Mouse (Mus musculus) kidney, embryonic 15.5 days (tissue): ENCODE data around the gene Heatr6. TPM values are rescaled to one million over a fixed set of nuclear protein-coding genes. Genes with fewer than 3 reads are reported as not detected.

Experiments used
- ATAC-seq: fragments of 200-750 bp; cut with Nextera tagmentation; replicated peaks from 2 replicates; pipeline ENCODE4 v1.8.0; 2017; ENCODE audit warnings: moderate TSS enrichment; ENCODE audit not compliant: low FRiP score
- H3K27ac ChIP-seq: fragments of 300-500 bp; sonication (generic); 2 replicates; pipeline ENCODE4 v1.5.1; 2015; ENCODE audit warnings: mild to moderate bottlenecking, inconsistent platforms
- H3K27me3 ChIP-seq: fragments of 300-500 bp; sonication (generic); 2 replicates; pipeline ENCODE4 v1.6.1; 2015; ENCODE audit warnings: inconsistent platforms
- H3K36me3 ChIP-seq: fragments of 300-500 bp; sonication (generic); 2 replicates; pipeline ENCODE4 v1.6.1; 2015; ENCODE audit warnings: inconsistent platforms
- H3K4me1 ChIP-seq: fragments of 300-500 bp; sonication (generic); 2 replicates; pipeline ENCODE4 v1.6.1; 2015; ENCODE audit warnings: inconsistent platforms
- H3K4me2 ChIP-seq: fragments of 300-500 bp; sonication (generic); 2 replicates; pipeline ENCODE4 v1.6.1; 2015; ENCODE audit warnings: moderate library complexity, mild to moderate bottlenecking, inconsistent platforms
- H3K4me3 ChIP-seq: fragments of 300-500 bp; sonication (generic); replicated peaks from 2 replicates; pipeline ENCODE4 v1.5.1; 2015; ENCODE audit warnings: mild to moderate bottlenecking, inconsistent platforms
- H3K9ac ChIP-seq: fragments of 300-500 bp; sonication (generic); 2 replicates; pipeline ENCODE4 v1.6.1; 2015; ENCODE audit warnings: mild to moderate bottlenecking, inconsistent platforms
- H3K9me3 ChIP-seq: fragments of 300-500 bp; sonication (generic); replicated peaks from 2 replicates; pipeline ENCODE4 v1.6.1; 2016; ENCODE audit warnings: inconsistent platforms
- WGBS: fragments of 180-500 bp; shearing (Covaris S2); methylation state at CpG from one replicate; pipeline ENCODE4 v1.1.7; 2015; ENCODE audit warnings: mixed read lengths; 5-methylcytosine and 5-hydroxymethylcytosine counted together
- polyA plus RNA-seq: library from polyadenylated mRNA; unstranded; fragments of >200 nt; fragmentation: Nextera tagmentation; extraction: Ambion mirVana; gene quantifications from 2 replicates; pipeline ENCODE4 v1.2.1, GENCODE M21; 2015

Gene Heatr6
- polyA plus RNA-seq, 1 experiment from 2014 or later, result 25.2 TPM

DNA sequence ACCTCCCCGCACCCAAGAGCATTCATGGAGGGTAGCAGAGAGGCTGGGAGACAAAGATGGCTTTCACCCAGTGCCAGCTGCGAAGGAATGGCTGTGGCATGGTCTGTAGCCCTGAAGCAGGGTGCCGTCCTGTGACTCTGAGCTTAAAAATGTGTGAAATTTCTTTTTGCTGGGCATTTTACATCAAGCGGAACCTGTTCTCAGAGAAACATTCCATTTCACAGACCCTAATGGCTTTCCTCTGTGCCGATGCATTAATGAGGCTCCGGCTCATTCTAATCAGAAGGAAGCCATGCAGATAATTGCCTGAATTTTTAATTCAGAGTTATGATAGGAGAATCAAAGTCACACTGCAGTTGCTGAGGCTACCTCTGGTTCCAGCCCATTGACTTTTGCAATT, 63.6 kb downstream of the Heatr6 start:
- peak overlapping the region; percentile 16; the same call in 1 of the 2 replicates for H3K4me3 ChIP-seq
- H3K27ac ChIP-seq, result peak overlapping the region; percentile 94
- peak; percentile 57 for ATAC-seq
- no peaks in the 10 kb centered on the region for H3K27me3 ChIP-seq
- no peaks in the 10 kb centered on the region for H3K36me3 ChIP-seq
- H3K4me2 ChIP-seq, result peak overlapping the region; percentile 29
- no peaks in the 10 kb centered on the region for H3K9me3 ChIP-seq
- peaks cover 35% of the 10 kb centered on the region for H3K4me1 ChIP-seq
- no peak overlapping the region for H3K9ac ChIP-seq
- 53% methylated on average over 6 of the region's 6 CpGs for WGBS

DNA sequence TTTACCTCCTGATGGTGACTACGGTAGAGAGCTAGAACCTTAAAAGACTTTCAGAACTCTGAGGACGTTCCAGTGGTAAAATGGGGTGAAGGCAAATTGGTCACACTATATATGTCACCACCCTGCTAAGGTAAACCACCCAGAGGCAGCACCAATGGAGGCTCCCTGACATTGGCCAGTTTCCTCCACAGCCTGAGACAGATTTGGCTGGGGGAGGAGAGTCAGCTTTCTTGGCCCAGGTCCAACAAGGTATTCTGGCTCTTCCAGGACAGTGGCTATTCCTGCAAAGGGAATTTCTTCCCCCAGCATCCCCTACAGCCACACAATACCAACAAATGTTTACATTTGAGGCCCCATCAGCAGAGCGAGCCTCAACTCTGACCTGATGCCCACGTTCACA, 64.5 kb downstream of the Heatr6 start:
- no peak overlapping the region for H3K4me3 ChIP-seq
- no peaks in the 10 kb centered on the region for H3K9me3 ChIP-seq
- peak overlapping the region; percentile 42 for H3K4me2 ChIP-seq
- WGBS, result 44% methylated on average over 4 of the region's 4 CpGs
- no peak overlapping the region; the same call in 1 of the 2 replicates for H3K9ac ChIP-seq
- ATAC-seq, result no peak; the same call in 1 of the 2 replicates
- H3K4me1 ChIP-seq, result peaks cover 35% of the 10 kb centered on the region
- H3K27ac ChIP-seq, result peak overlapping the region; percentile 93
- H3K27me3 ChIP-seq, result no peaks in the 10 kb centered on the region
- H3K36me3 ChIP-seq, result no peaks in the 10 kb centered on the region

DNA sequence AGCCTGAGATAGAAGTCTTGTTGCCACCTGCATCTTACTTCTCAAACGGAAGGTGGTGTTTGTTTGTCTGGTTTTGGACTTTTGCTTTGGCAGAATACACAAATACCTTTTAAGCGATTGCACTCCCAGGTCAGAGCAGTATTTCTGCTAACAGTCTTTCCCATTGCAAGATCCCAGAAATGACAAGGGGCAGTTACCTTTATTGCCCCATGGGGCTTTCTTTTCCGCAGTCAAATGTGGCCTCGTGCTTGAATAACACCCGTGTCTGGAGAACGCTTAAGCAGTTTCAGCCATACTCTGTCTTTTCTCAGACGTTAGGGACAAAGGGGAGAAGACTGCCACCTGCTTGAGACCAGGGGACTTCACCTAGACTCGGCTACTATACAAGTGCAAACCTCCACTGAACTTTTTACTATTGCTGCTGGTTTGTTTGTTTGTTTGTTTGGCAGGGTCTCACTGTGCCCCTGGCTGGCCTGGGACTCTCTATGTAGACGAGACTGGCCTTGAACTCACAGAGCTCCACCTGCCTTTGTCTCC, 65.2 kb downstream of the Heatr6 start:
- 38% methylated on average over 9 of the region's 9 CpGs for WGBS
- no peak overlapping the region for H3K9ac ChIP-seq
- H3K27ac ChIP-seq, result peak overlapping the region; percentile 93
- H3K9me3 ChIP-seq, result no peaks in the 10 kb centered on the region
- no peak overlapping the region for H3K4me3 ChIP-seq
- peaks cover 35% of the 10 kb centered on the region for H3K4me1 ChIP-seq
- no peak for ATAC-seq
- no peaks in the 10 kb centered on the region for H3K36me3 ChIP-seq
- H3K27me3 ChIP-seq, result no peaks in the 10 kb centered on the region
- H3K4me2 ChIP-seq, result no peak overlapping the region

DNA sequence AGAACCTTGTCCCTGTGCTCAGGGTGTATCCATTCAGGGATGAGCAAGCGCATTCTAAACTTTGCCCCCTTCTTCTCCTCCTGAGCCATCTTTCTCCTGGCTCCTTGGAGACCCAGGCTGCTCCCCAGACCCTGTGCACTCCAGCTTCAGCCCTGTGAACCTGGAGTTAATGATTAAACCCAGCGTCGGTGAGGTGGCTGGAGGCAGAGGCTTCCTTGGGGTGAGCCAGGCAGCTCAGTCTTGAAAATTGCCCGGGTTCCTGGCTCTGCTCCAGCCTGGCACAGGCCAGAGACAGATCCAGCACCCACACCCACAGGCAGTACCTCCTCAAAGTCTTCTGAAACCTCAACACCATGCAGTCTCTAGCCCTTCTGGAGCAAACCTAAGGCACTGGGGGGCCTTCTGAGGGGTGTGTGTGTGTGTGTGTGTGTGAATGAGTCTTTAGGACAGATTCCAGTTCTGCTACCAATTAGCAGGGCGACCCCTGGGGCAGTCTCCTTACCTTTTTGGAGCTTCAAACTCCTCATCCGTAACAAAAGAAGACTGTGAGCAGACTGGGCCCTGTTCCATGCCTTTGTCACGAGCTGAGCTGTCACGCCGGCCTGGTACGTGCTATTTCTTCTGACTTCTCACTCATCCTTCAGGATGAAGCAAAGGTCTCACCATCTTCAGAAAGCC, 66.4 kb downstream of the Heatr6 start:
- Histone ChIP-seq H3K9ac (no peak overlapping the region), H3K4me2 (peak overlapping the region; percentile 32), H3K36me3 (no peaks in the 10 kb centered on the region), H3K27ac (peak overlapping the region; percentile 93), H3K27me3 (no peaks in the 10 kb centered on the region), H3K9me3 (no peaks in the 10 kb centered on the region), H3K4me1 (peaks cover 31% of the 10 kb centered on the region), H3K4me3 (no peak overlapping the region)
- ATAC-seq, result peak; percentile 87
- 43% methylated on average over 10 of the region's 10 CpGs for WGBS

DNA sequence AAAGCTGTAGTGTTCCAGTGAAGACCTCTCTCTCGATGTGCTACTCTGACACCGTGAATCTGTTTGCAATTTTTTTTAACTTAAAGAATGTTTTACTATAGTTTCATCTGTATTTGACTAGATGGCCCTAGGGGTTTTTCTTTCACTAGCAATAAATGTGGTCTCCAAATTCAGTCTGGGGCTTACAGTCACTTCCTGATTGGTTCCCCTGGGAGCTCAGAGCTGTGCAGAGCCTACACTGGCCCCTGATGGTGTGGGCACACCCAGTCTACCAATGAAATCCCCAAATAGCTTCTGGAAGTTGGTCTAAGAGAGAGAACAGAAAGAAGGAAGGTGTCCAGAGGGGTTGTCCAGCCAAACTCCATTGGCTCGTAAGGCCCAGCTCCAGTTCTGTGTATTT, 72.6 kb downstream of the Heatr6 start:
- H3K9ac ChIP-seq, result no peak overlapping the region
- H3K9me3 ChIP-seq, result no peaks in the 10 kb centered on the region
- H3K27ac ChIP-seq, result no peak overlapping the region
- no peak overlapping the region for H3K4me3 ChIP-seq
- no peaks in the 10 kb centered on the region for H3K27me3 ChIP-seq
- 0 out of 2 replicates have a peak, but pooled peaks cover 2% of the 10 kb centered on the region for H3K4me1 ChIP-seq
- no peak overlapping the region for H3K4me2 ChIP-seq
- WGBS, result 91% methylated on average over 3 of the region's 3 CpGs
- no peaks in the 10 kb centered on the region for H3K36me3 ChIP-seq
- ATAC-seq, result no peak

DNA sequence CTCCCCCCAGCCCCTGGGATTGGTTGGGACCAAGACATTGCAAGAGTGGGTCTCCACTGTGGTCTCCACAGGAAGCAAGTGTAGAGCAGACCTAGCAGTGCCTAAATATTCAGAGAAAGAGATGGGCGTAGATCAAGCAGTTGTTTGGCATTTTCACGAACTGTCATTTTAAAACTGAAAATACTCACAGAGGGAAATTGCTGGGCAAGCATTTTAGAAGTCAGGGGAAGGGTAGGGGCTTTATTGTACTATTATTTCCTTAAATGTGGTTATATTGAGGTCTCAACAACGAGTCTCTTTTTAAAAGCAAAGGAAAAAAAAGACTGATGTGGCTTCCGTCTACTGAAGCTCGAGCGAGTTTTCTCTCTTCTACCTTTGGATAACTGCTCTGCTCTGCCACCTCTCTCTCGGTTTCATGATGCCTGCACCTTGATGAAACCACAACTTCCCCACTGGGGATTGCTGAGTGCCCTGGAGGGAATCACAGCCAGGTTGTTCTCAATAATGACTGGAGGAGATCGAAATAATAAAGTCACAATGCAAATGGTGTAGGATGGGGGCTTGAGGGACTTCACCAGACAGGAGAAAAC, 75.2 kb downstream of the Heatr6 start:
- WGBS, result 83% methylated on average over 8 of the region's 8 CpGs
- Histone ChIP-seq H3K27me3 (no peaks in the 10 kb centered on the region), H3K36me3 (no peaks in the 10 kb centered on the region), H3K4me1 (0 out of 2 replicates have a peak, but pooled peaks cover 2% of the 10 kb centered on the region), H3K4me3 (no peak overlapping the region), H3K9ac (no peak overlapping the region), H3K9me3 (no peaks in the 10 kb centered on the region), H3K27ac (no peak overlapping the region), H3K4me2 (no peak overlapping the region)
- no peak for ATAC-seq

DNA sequence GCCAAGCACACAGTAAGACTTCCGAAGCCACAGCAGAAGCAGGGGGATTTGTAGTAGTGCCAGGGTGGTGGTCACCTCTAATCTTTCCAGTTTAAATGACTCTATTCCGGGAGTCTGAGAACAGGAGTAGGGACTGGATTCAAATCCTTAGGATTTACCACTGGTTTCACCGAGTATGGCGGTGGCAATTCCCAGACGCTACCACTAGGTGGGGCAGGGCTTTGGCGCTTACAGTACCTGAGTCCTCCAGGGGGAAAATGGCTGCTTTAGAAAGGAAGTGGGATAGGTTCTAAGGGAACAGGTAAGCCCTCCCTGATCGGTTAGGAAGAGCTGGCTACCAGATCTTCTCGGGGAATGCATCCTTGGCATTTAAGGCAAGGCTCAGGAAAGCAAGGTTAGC, 78.9 kb downstream of the Heatr6 start:
- H3K4me3 ChIP-seq, result no peak overlapping the region
- H3K36me3 ChIP-seq, result no peaks in the 10 kb centered on the region
- no peak for ATAC-seq
- H3K9me3 ChIP-seq, result no peaks in the 10 kb centered on the region
- no peak overlapping the region for H3K4me2 ChIP-seq
- no peak overlapping the region for H3K9ac ChIP-seq
- peaks cover 4% of the 10 kb centered on the region; the same call in 1 of the 2 replicates for H3K4me1 ChIP-seq
- 49% methylated on average over 8 of the region's 8 CpGs for WGBS
- no peak overlapping the region for H3K27ac ChIP-seq
- no peaks in the 10 kb centered on the region for H3K27me3 ChIP-seq

Other genes with a start within 250 kb of the Heatr6 start
- not detected in 2 replicates for gene Heatr9, start 231.5 kb upstream of the Heatr6 start, polyA plus RNA-seq
- not detected in 2 replicates for gene Ccl5, start 223.2 kb upstream of the Heatr6 start, polyA plus RNA-seq
- gene Ccl9, start 175.1 kb upstream of the Heatr6 start, polyA plus RNA-seq, result 4.7 and 6.1 TPM in 2 replicates
- gene Ccl6, start 160.6 kb upstream of the Heatr6 start, polyA plus RNA-seq, result 3.9 and 8.3 TPM in 2 replicates
- not detected in 2 replicates for gene Rpl9-ps1, start 108.1 kb upstream of the Heatr6 start, polyA plus RNA-seq
- gene Ccl3, start 104.3 kb upstream of the Heatr6 start, polyA plus RNA-seq, result 0.37 and 0.91 TPM in 2 replicates
- 0.34 and 0.71 TPM in 2 replicates for gene Ccl4, start 91.1 kb upstream of the Heatr6 start, polyA plus RNA-seq
- 2.2 and 3.3 TPM in 2 replicates for gene Wfdc17, start 49.7 kb upstream of the Heatr6 start, polyA plus RNA-seq
- gene Wfdc18, start 44.7 kb upstream of the Heatr6 start, polyA plus RNA-seq, result 0.44 and 0.94 TPM in 2 replicates
- 1.0 and 1.4 TPM in 2 replicates for gene Wfdc21, start 6.8 kb upstream of the Heatr6 start, polyA plus RNA-seq
- 78.5 and 83.3 TPM in 2 replicates for gene Hnf1b, start 96.4 kb downstream of the Heatr6 start, polyA plus RNA-seq
- gene Ddx52, start 188.4 kb downstream of the Heatr6 start, polyA plus RNA-seq, result 40.3 and 42.6 TPM in 2 replicates
- 10.1 and 10.5 TPM in 2 replicates for gene Synrg, start 210.7 kb downstream of the Heatr6 start, polyA plus RNA-seq